ENCODE assay signal across 8 mouse cellular contexts in the genomic region with DNA sequence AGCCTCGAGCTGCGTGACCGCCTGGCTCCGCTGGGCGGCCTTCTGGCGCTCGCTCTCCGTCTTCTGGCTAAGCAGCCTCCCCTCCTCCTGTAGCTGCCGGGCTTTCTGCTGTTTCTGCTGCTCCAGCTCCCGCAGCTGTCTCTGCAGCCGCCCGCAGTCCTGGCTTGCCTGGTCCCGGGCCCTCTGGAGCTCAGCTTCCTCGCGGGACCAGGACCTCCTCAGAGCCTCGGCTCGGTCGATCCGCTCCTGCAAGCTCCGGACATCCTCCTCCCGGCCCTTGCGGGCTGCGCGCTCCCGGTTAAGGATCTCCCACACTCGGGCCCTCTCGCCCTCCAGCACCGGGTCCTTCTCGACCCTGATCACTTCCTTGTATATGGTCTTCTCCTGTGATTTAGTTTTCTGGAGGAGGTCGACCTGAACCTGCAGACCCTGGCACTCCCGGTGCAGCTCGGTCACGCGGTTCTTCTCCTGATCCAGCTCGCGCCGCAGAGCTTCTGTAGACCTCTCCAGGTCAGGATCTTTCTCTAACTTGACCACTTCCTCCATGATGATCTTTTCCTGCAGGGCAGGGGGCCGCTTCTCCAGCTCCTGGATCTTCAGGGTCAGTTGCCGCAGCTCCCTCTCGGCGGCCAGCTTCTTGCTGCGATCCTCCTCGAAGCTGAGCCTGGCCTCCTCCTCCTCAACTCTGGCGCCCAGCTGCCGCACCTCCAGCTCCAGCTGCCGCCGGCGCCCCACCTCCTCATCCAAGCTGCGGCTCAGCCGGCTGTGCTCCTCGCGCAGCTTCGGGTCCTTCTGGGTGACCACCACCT. TPM values are rescaled to one million over a fixed set of nuclear protein-coding genes. Genes with fewer than 3 reads are reported as not detected.
DNase-seq lines count a peak whose midpoint lies in the region; ATAC-seq lines count a peak whose summit lies in the region.

No protein-coding gene starts in this region.

- 0 out of 2 replicates have a peak, but pooled peaks cover 3% of the 10 kb centered on the region for H3K9me3 ChIP-seq in forebrain, embryonic 16.5 days (ENCODE audit: control insufficient read depth, low read length)
- peaks cover 9% of the 10 kb centered on the region; the same call in 1 of the 2 replicates for H3K9me3 ChIP-seq in limb, embryonic 12.5 days
- no peaks in the 10 kb centered on the region for H3K9me3 ChIP-seq in neural tube, embryonic 15.5 days (replicated peaks)

- peak; percentile 48 for DNase-seq in gastrocnemius, postnatal 14 days
- DNase-seq in gastrocnemius, adult 8-10 months (ENCODE audit: low spot score in 2 of 2): no peak
- peak; percentile 57 for DNase-seq in R1 (ENCODE audit: low read depth, low spot score)
- DNase-seq in spleen, postnatal 14 days (ENCODE audit: low spot score in 2 of 2): no peak
- no peak for DNase-seq in cerebellum, adult 11-12 months

- H3K36me3 ChIP-seq in forebrain, embryonic 16.5 days (ENCODE audit: control insufficient read depth, insufficient read depth): no peaks in the 10 kb centered on the region
- H3K36me3 ChIP-seq in limb, embryonic 12.5 days: no peaks in the 10 kb centered on the region; the same call in 1 of the 2 replicates
- H3K36me3 ChIP-seq in neural tube, embryonic 15.5 days: no peaks in the 10 kb centered on the region

- peak overlapping the region; percentile 20 for H3K4me3 ChIP-seq in forebrain, embryonic 16.5 days (replicated peaks; ENCODE audit: low read length)
- H3K4me3 ChIP-seq in limb, embryonic 12.5 days (replicated peaks): peak overlapping the region; percentile 43
- peak overlapping the region; percentile 30 for H3K4me3 ChIP-seq in neural tube, embryonic 15.5 days (replicated peaks)

- H3K27me3 ChIP-seq in forebrain, embryonic 16.5 days (replicated peaks; ENCODE audit: control insufficient read depth, insufficient read depth, low read length): peaks cover 21% of the 10 kb centered on the region
- H3K27me3 ChIP-seq in limb, embryonic 12.5 days: peaks cover 48% of the 10 kb centered on the region
- peaks cover 43% of the 10 kb centered on the region for H3K27me3 ChIP-seq in neural tube, embryonic 15.5 days (replicated peaks)

- H3K9ac ChIP-seq in forebrain, embryonic 16.5 days (replicated peaks; ENCODE audit: low read depth, low read length): no peak overlapping the region
- H3K9ac ChIP-seq in limb, embryonic 12.5 days (replicated peaks): peak overlapping the region; percentile 63
- no peak overlapping the region; the same call in 1 of the 2 replicates for H3K9ac ChIP-seq in neural tube, embryonic 15.5 days (replicated peaks)

- no peak overlapping the region for H3K27ac ChIP-seq in forebrain, embryonic 16.5 days (ENCODE audit: low read length)
- no peak overlapping the region for H3K27ac ChIP-seq in limb, embryonic 12.5 days
- H3K27ac ChIP-seq in neural tube, embryonic 15.5 days (replicated peaks): no peak overlapping the region

- peaks cover 19% of the 10 kb centered on the region for H3K4me1 ChIP-seq in forebrain, embryonic 16.5 days (replicated peaks; ENCODE audit: control insufficient read depth, insufficient read depth, low read length)
- peaks cover 25% of the 10 kb centered on the region for H3K4me1 ChIP-seq in limb, embryonic 12.5 days (replicated peaks)
- H3K4me1 ChIP-seq in neural tube, embryonic 15.5 days: peaks cover 34% of the 10 kb centered on the region

- 10% methylated on average over 53 of the region's 53 CpGs for WGBS in forebrain, embryonic 16.5 days
- WGBS in limb, embryonic 12.5 days: 8% methylated on average over 53 of the region's 53 CpGs
- 14% methylated on average over 53 of the region's 53 CpGs for WGBS in neural tube, embryonic 15.5 days

- peak overlapping the region; percentile 31 for H3K4me2 ChIP-seq in forebrain, embryonic 16.5 days (ENCODE audit: low read length)
- peak overlapping the region; percentile 70 for H3K4me2 ChIP-seq in limb, embryonic 12.5 days
- peak overlapping the region; percentile 57 for H3K4me2 ChIP-seq in neural tube, embryonic 15.5 days

- ATAC-seq in forebrain, embryonic 16.5 days: no peak
- no peak for ATAC-seq in limb, embryonic 12.5 days (ENCODE audit: insufficient number of reproducible peaks, insufficient read depth, low FRiP score, low TSS enrichment, low read depth)
- no peak for ATAC-seq in neural tube, embryonic 15.5 days (ENCODE audit: low FRiP score)

- intact Hi-C loops in gastrocnemius, postnatal 14 days (cut with DNase I; ENCODE audit: low total_unique reads): no loop called here

RNA-seq across cellular contexts. Expression of a gene that starts 15.7 kb away (rescaled TPM):
- under 1 TPM; 0.09 to 0.14 TPM for total RNA-seq in gastrocnemius, postnatal 14 days (2021)
- total RNA-seq in gastrocnemius, adult 8-10 months (2022): under 1 TPM in 1 of 4 experiments, not detected in 3; 0.04 TPM
- 0.32 and 0.39 TPM in 2 replicates for polyA plus RNA-seq in forebrain, embryonic 16.5 days (2015; fragmentation: Nextera tagmentation; extraction: Ambion mirVana)
- 2.4 and 3.3 TPM in 2 replicates for polyA plus RNA-seq in limb, embryonic 12.5 days (2016; fragmentation: Nextera tagmentation; extraction: Ambion mirVana)
- 1.00 and 1.9 TPM in 2 replicates for polyA plus RNA-seq in neural tube, embryonic 15.5 days (2015; fragmentation: Nextera tagmentation; extraction: Ambion mirVana)

RNA-seq across cellular contexts. Expression of a gene that starts 23.3 kb away (rescaled TPM):
- total RNA-seq in gastrocnemius, postnatal 14 days (2021): 10 to 100 TPM; 43.3 to 49.3 TPM
- 100 to 1,000 TPM in 2 of 4 experiments, 10 to 100 TPM in 2; 88.9 to 111 (median 97.2) TPM for total RNA-seq in gastrocnemius, adult 8-10 months (2022)
- 62.8 and 63.3 TPM in 2 replicates for polyA plus RNA-seq in forebrain, embryonic 16.5 days (2015; fragmentation: Nextera tagmentation; extraction: Ambion mirVana)
- polyA plus RNA-seq in limb, embryonic 12.5 days (2016; fragmentation: Nextera tagmentation; extraction: Ambion mirVana): 18.1 and 21.2 TPM in 2 replicates
- 58.1 and 61.7 TPM in 2 replicates for polyA plus RNA-seq in neural tube, embryonic 15.5 days (2015; fragmentation: Nextera tagmentation; extraction: Ambion mirVana)

RNA-seq across cellular contexts. Expression of a gene that starts 23.5 kb away (rescaled TPM):
- total RNA-seq in gastrocnemius, postnatal 14 days (2021): 10 to 100 TPM; 26.9 to 31.6 TPM
- 10 to 100 TPM; 15.7 to 18.4 (median 17.2) TPM for total RNA-seq in gastrocnemius, adult 8-10 months (2022)
- polyA plus RNA-seq in forebrain, embryonic 16.5 days (2015; fragmentation: Nextera tagmentation; extraction: Ambion mirVana): 69.9 and 92.8 TPM in 2 replicates
- polyA plus RNA-seq in limb, embryonic 12.5 days (2016; fragmentation: Nextera tagmentation; extraction: Ambion mirVana): 64.7 and 71.3 TPM in 2 replicates
- 90.4 and 93.5 TPM in 2 replicates for polyA plus RNA-seq in neural tube, embryonic 15.5 days (2015; fragmentation: Nextera tagmentation; extraction: Ambion mirVana)

RNA-seq across cellular contexts. Expression of a gene that starts 51.9 kb away (rescaled TPM):
- 10 to 100 TPM; 68.5 to 69.5 TPM for total RNA-seq in gastrocnemius, postnatal 14 days (2021)
- 10 to 100 TPM; 86.7 to 99.9 (median 90.8) TPM for total RNA-seq in gastrocnemius, adult 8-10 months (2022)
- 64.1 and 72.0 TPM in 2 replicates for polyA plus RNA-seq in forebrain, embryonic 16.5 days (2015; fragmentation: Nextera tagmentation; extraction: Ambion mirVana)
- polyA plus RNA-seq in limb, embryonic 12.5 days (2016; fragmentation: Nextera tagmentation; extraction: Ambion mirVana): 110 and 112 TPM in 2 replicates
- polyA plus RNA-seq in neural tube, embryonic 15.5 days (2015; fragmentation: Nextera tagmentation; extraction: Ambion mirVana): 64.2 and 77.9 TPM in 2 replicates

RNA-seq across cellular contexts. Expression of a gene that starts 54.2 kb away (rescaled TPM):
- total RNA-seq in gastrocnemius, postnatal 14 days (2021): 10 to 100 TPM in 1 of 2 experiments, 1 to 10 TPM in 1; 9.1 to 11.6 TPM
- 10 to 100 TPM in 2 of 4 experiments, 1 to 10 TPM in 2; 8.3 to 12.8 (median 10.0) TPM for total RNA-seq in gastrocnemius, adult 8-10 months (2022)
- 77.4 and 87.4 TPM in 2 replicates for polyA plus RNA-seq in forebrain, embryonic 16.5 days (2015; fragmentation: Nextera tagmentation; extraction: Ambion mirVana)
- 54.0 and 60.3 TPM in 2 replicates for polyA plus RNA-seq in limb, embryonic 12.5 days (2016; fragmentation: Nextera tagmentation; extraction: Ambion mirVana)
- 44.2 and 48.5 TPM in 2 replicates for polyA plus RNA-seq in neural tube, embryonic 15.5 days (2015; fragmentation: Nextera tagmentation; extraction: Ambion mirVana)

Comparison
In these comparisons a context has a peak if more than half of its experiments do, and no peak if none do; other contexts are left out.
1. DNase-seq: peak in gastrocnemius, postnatal 14 days (single experiment) and R1 (single experiment); none in gastrocnemius, adult 8-10 months (0 of 2), spleen, postnatal 14 days (0 of 2) and cerebellum, adult 11-12 months (single experiment).
2. Peak in every context shown above with its lines, with median percentiles within 50 percentile points of each other: H3K4me2 ChIP-seq and H3K4me3 ChIP-seq.